Mouse (Mus musculus): ENCODE measurements at regions not wholly inside any gene's neighbourhood (a gene's known extent, or its start where the extent isn't known, plus 50 kb on each side); places are given as distances from the start of the nearest gene placed in this dataset.

DNA sequence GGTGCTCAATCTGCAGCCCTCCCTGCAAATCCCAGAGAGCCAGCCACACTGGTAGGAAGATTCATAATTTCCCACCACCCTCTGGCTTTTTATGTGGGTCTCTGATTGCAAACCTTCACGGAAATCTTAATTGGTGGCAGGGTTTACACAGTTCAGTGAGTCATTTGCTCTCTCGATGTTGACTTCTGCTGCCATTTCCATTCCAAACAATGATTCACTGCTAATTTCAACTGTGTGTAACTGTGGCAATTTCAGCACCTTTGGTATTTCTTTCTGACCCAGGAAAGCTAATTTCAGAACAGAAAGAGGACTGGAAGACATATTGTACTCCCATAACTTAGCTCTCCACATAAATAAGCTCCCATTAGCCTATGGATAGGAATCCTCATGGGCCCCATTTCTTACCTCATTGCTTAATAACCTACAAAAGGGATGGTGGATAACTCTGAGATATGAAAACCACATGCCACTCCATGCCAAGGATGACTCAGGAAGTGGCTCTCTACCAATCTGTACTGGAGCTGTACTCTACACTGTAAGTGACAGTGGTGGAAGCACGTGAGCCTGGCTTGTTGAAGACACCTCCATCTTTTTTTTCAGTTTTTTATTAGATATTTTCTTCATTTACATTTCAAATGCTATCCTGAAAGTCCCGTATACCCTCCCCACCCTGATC is 536.0 kb downstream of the Tox3 start:
- TF ChIP-seq CTCF (IDR thresholded peaks at IDR 0.05; ENCODE audit: borderline replicate concordance, extremely low read depth, insufficient read depth, insufficient read length) (no peak), POLR2A (IDR thresholded peaks at IDR 0.05; ENCODE audit: borderline replicate concordance, extremely low read depth, insufficient read depth, insufficient read length, poor library complexity, severe bottlenecking) (no peak)
